Mouse (Mus musculus) adrenal gland, adult 18-20 months (tissue): Measurements from ENCODE around the gene Slc39a9. TPM values are rescaled to one million over a fixed set of nuclear protein-coding genes. Genes with fewer than 3 reads are reported as not detected.

ENCODE experiments used
- DNase-seq, 2 experiments: peaks; one replicate each; pipeline ENCODE4 v3.0.0; 2021 to 2022; ENCODE audit warnings: low spot score in 2 of 2
- total RNA-seq, 2 experiments: library from RNA; stranded (reverse); gene quantifications; 1 replicate in 1 of 2; 2 replicates in 1 of 2; pipeline ENCODE4 v1.2.3; 2021

Gene Slc39a9
- total RNA-seq, 2 experiments from 2014 or later: 39.8 to 50.0 TPM

DNA sequence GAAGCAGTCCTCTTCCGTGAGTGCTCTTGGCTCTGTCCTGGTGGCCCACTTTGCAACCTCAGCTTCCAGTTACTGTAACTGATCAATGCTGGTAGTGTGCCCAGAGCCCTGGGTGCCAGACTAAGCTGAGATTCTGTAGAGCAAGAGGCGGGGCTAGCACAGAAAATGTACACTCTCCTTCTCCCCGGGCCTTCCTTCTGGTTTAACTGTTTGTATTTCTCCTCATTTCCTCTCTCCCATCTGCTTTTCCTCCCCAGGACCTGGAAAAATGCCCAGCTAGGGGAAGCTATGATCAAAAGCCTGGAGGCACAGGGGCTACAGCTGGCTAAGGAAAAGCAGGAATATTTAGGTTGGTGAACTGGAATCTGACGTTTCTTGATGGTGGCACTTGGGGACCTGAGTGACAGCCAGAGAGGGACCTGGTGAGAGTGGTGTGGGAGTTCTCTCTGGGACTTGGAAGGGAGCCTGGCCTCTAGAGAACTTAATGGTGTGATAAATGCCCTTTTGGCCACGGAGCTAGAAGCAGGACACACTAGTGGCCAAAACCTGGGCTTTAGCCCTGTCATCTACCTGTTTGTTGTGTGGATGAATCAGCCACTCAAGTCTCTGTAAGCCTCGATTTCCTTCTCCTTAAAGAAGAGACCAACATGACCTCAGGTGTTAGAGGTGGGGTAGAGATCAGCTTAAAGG is 63.4 kb downstream of the Slc39a9 start:
- no peak for DNase-seq

DNA sequence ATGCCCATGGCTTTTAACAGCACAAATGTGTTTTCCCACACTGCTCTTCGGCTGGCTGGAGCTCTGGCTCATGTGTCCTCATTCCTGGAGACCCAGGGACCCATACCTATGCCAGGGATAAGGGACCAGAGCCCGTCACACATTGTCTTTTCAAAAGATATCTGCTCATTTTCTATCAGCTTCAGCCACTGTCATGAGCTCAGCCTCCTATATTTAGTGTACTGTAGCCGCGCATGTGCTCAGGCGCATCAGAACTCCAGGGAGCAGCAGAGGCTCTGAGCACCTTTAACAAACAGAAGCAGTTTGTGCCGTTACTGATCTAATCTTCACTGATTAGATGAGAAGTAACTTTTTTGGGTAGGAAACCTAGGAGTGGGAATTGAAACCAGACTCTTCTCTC is 72.2 kb downstream of the Slc39a9 start:
- DNase-seq: no peak

DNA sequence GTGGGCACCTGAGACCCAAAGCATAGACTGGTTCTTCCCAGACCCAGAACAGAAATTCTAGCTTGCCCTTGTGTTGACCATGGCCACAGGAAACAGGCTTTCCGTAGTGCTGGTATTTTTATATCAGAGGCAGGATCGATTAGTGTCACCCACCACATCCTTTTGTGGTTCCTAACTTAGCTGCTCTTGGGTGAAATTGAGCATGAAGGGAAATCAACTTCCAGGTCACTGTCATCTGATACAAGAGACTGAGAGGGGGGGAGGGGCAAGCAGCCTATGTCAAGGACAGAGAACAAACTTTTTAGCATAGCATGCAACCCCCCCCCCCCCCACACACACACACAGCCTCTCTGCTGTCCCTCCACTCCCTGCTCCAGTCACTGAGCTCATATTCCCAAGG is 75.5 kb downstream of the Slc39a9 start:
- DNase-seq: no peak

DNA sequence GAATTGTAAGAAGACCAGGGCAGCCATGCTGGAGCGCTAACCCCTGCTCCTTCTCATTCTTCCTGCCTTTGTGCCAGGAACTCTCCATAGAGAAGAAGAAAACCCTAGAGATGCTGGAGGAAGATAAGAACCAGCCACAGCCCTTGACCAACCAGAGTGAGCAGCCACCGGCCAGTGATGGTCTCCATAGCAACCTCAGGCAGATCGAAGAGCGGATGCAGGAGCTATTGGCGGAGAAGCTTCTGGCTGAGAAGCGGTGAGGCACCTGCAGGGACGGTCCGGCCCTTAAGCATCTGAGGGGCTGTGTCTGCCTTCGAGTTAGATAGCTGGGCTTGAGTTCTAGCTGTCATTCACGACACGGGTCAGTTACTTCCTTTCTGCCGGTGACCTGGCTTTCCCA is 76.8 kb downstream of the Slc39a9 start:
- DNase-seq: no peak

DNA sequence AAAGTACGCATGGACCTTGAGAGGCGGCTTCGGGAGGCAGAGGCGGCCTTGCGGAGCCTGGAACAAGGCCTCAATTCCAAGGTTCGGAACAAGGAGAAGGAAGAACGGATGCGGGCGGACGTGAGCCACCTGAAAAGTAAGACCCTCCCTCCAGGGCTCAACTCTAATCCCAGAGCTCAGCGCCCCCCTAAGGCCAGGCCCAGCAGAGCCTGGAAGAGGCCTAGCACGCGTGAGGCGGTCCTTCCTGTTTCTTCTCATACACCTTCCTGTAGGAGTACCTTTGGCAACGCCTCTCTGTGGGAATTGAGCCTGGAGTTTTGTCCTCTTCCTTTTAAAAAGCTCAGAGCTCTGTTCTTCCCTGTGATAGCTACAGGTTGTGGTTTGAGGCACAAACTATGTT is 77.8 kb downstream of the Slc39a9 start:
- no peak for DNase-seq

DNA sequence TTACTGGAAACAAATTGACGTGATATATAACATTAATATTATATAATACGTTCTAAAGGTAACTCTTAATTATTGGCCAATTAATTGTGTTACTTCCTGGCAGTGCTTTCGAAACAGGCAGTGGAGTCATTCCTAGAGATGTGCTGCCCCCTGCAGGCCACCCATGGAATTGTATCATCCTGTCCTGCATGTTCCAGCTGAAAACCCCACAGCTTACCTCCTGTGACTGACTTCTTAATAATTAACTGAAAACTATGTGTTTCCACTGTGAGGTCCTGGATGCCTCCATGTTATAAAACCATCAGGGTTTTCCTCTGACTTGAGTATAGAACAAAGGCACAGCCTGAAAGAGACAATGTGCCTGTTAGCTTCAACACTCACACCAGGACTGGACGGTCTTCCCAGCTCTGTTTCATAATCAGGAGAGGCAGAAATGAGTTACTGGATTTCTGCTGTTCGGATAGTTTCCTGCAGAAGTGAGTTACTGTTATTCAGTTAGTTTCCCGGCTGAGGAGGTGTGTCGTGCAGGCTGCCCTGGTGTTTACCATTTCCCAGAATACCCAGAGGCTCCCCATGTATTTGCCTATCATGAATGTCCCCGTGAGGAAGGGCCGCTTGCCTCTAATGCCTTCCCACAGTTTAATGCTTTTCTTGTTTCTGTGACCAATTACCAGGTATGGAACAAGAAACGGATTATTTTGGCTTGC is 81.3 kb downstream of the Slc39a9 start:
- DNase-seq: peak; percentile 80 to 86

DNA sequence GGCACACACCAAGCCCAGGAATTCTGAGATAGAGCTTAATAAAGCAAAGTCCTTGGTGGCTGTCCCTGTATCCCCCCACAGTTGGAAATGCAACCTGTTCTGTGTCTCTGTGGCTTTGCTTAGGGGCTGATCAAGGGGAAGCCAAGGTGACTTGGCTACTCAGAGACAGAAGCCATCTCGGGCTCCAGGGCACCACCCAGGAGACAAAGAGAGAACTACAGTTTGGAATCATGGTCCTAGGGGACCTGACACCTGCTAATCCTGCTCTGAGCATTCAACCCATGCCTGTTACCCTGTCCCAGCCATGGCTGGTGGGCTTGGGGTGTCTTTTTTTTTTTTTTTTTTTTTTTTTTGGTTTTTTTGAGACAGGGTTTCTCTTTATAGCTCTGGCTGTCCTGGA is 84.5 kb downstream of the Slc39a9 start:
- DNase-seq: no peak

DNA sequence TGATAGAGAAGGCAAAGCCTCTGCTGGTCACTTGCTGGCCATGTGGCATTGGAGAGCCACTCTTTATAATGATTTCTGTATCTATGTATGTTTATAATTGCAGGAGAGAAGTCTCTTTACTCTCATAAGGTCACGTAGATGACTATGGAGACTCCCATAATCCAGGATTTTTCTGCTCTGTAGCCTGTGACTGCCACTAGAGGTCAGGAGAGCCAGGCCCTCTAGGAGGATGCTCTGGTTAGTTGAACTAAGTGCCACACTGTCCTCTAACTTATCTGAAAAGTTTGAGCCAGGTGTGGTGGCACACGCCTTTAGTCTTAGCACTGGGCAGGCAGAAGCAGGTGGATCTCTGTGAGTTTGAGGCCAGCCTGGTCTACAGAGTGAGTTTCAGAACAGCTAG is 85.1 kb downstream of the Slc39a9 start:
- DNase-seq: no peak

DNA sequence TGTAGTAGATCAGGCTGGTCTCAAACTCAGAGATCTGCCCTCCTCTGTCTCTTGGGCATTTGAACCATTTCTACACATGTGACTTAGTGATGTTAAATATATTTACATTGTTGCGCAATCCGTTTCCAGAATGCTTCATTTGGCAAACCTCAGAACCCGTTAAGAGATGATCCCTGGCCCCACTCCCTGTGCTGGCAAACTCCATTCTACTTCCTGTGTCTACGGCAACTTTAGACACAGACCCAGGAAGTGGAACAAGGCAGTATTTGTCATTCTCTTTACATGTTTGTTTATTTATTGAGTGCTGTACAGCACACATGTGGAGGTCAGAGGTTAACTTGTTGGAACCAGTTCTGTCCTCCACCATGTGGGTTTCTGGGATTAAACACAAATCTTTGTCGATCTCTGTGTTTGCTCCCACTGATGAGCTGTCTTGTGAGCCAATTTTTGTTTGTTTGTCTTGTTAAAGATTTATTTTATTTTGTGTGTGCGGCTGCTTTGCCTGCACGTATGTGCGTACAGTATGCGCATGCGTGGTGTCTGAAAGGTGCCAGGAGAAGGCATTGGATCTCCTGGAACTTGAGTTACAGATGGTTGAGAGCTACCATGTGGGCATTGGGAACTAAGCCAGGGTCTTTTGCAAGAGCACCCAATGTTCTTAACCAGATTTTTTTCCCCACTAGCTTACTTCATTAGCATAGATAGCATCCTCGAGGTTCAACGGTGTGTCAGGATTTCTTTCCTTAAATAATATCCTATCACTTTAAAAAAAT is 86.3 kb downstream of the Slc39a9 start:
- DNase-seq: no peak

DNA sequence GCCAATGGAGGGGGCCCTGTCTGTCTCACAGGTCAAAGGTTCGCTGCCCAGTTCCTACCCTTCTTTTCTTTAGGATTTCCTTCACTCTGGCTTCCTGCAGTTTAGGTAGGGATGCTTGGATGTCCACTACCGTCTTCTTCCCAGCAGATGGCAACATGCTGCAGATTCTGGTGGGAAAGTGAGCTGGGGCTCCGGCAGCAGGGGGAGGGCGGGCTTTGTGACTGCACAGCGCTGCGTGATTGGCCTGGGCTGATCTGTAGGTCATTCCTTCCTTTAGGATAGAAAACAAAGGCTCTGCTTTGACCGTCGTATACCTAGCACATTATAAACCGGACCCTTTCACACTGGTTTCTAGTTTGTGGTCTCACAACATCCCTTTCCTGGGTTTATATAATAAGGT is 86.9 kb downstream of the Slc39a9 start:
- DNase-seq: peak in 1 of 2 experiments; percentile 3

Other genes with a start within 250 kb of the Slc39a9 start
- gene Dcaf5, start 207.3 kb upstream of the Slc39a9 start, total RNA-seq: 10 to 100 TPM; 30.6 to 33.7 TPM
- 10 to 100 TPM; 20.5 to 22.3 TPM for gene Exd2, start 180.8 kb upstream of the Slc39a9 start, total RNA-seq
- gene Galnt16, start 125.6 kb upstream of the Slc39a9 start, total RNA-seq: 10 to 100 TPM in 1 of 2 experiments, 1 to 10 TPM in 1; 8.9 to 10.3 TPM
- 10 to 100 TPM; 41.4 to 54.2 TPM for gene Erh, start 458 bp downstream of the Slc39a9 start, total RNA-seq
- gene Plekhd1, start 48.7 kb downstream of the Slc39a9 start, total RNA-seq: not detected
- gene Ccdc177, start 116.8 kb downstream of the Slc39a9 start, total RNA-seq: not detected
- gene Susd6, start 146.6 kb downstream of the Slc39a9 start, total RNA-seq: 10 to 100 TPM; 48.2 to 56.2 TPM